Mouse (Mus musculus) brain, embryonic 14.5 days (tissue): ENCODE data around the gene Rest. TPM values are rescaled to one million over a fixed set of nuclear protein-coding genes. Genes with fewer than 3 reads are reported as not detected.

ENCODE experiments used
- DNase-seq: peaks from one replicate; pipeline ENCODE4 v3.0.0-alpha.2; 2011; ENCODE audit warnings: low read depth
- CTCF ChIP-seq: fragments of 200-500 bp; IDR thresholded peaks from 2 replicates; pipeline ENCODE4 v1.5.1; 2012; ENCODE audit warnings: inconsistent platforms, mild to moderate bottlenecking, moderate library complexity, borderline replicate concordance; ENCODE audit not compliant: insufficient read depth, insufficient read length; ENCODE audit errors: extremely low read depth
- POLR2A ChIP-seq: fragments of 200-500 bp; IDR thresholded peaks from 2 replicates; pipeline ENCODE4 v1.6.1; 2012; ENCODE audit warnings: mild to moderate bottlenecking, inconsistent platforms, borderline replicate concordance; ENCODE audit not compliant: poor library complexity, insufficient read depth, insufficient read length, severe bottlenecking; ENCODE audit errors: extremely low read depth
- polyA plus RNA-seq: library from polyadenylated mRNA; depleted of rRNA; stranded (reverse); fragments of >200 nt; gene quantifications from 2 replicates; pipeline ENCODE4 v1.2.3, GENCODE M21; 2012; rRNA removed

Rest gene
- polyA plus RNA-seq, 1 experiment, result 8.8 TPM

GRCm38 (mm10) chr5:77292803-77293522 is 27.7 kb downstream of the Rest start:
- TF ChIP-seq POLR2A (no peak), CTCF (no peak)

GRCm38 (mm10) chr5:77299486-77299885 is 34.2 kb downstream of the Rest start:
- no peak for DNase-seq
- TF ChIP-seq POLR2A, result no peak
- no peak for TF ChIP-seq CTCF

More at GRCm38 (mm10) chr5:77292803-77293522, 27.7 kb downstream of the Rest start:
- DNase-seq, result no peak

- no peak for DNase-seq
Observed at GRCm38 (mm10) chr5:77301296-77301903, 36.1 kb downstream of the Rest start.

GRCm38 (mm10) chr5:77307821-77308553 is 42.7 kb downstream of the Rest start:
- TF ChIP-seq POLR2A, result no peak
- no peak for TF ChIP-seq CTCF

More at GRCm38 (mm10) chr5:77301296-77301903, 36.1 kb downstream of the Rest start:
- TF ChIP-seq CTCF (no peak), POLR2A (no peak)

GRCm38 (mm10) chr5:77309051-77309906 is 44.0 kb downstream of the Rest start:
- TF ChIP-seq CTCF (no peak), POLR2A (no peak)
- DNase-seq, result no peak

More at GRCm38 (mm10) chr5:77307821-77308553, 42.7 kb downstream of the Rest start:
- DNase-seq, result peak; percentile 6

GRCm38 (mm10) chr5:77309924-77310772 is 44.9 kb downstream of the Rest start, which contains the start of the genes Noa1 and Polr2b:
Noa1 (minus strand) TSS chr5:77310084.
Polr2b (plus strand) TSS chr5:77310147.
- peak; percentile 99 for DNase-seq
- TF ChIP-seq POLR2A, result peak; percentile 91
- TF ChIP-seq CTCF, result no peak

GRCm38 (mm10) chr5:77314206-77314605 is 48.9 kb downstream of the Rest start:
- no peak for DNase-seq
- no peak for TF ChIP-seq POLR2A
- no peak for TF ChIP-seq CTCF

GRCm38 (mm10) chr5:77314986-77315385 is 49.7 kb downstream of the Rest start:
- TF ChIP-seq CTCF (no peak), POLR2A (no peak)

GRCm38 (mm10) chr5:77324936-77325335 is 59.6 kb downstream of the Rest start:
- no peak for TF ChIP-seq POLR2A
- no peak for TF ChIP-seq CTCF
- DNase-seq, result no peak

More at GRCm38 (mm10) chr5:77314986-77315385, 49.7 kb downstream of the Rest start:
- no peak for DNase-seq

- TF ChIP-seq CTCF, result no peak; the same call in 1 of the 2 replicates
- no peak for TF ChIP-seq POLR2A
- no peak for DNase-seq
Observed at GRCm38 (mm10) chr5:77330154-77330553, 64.9 kb downstream of the Rest start.

Other genes with a start within 250 kb of the Rest start
- 0.21 and 0.32 TPM in 2 replicates for gene Thegl, start 249.5 kb upstream of the Rest start, polyA plus RNA-seq
- gene Hopx, start 150.4 kb upstream of the Rest start, polyA plus RNA-seq, result 22.5 and 28.1 TPM in 2 replicates
- gene Spink2, start 54.0 kb upstream of the Rest start, polyA plus RNA-seq, result 0.26 and 0.74 TPM in 2 replicates
- gene Noa1, start 44.6 kb downstream of the Rest start, polyA plus RNA-seq, result 24.0 and 26.4 TPM in 2 replicates
- 59.4 and 60.6 TPM in 2 replicates for gene Polr2b, start 44.7 kb downstream of the Rest start, polyA plus RNA-seq
- gene Igfbp7, start 142.6 kb downstream of the Rest start, polyA plus RNA-seq, result 73.2 and 74.8 TPM in 2 replicates